Mouse (Mus musculus) spleen, adult 18-20 months (tissue): ENCODE results near the gene Slc35a3.
"Not testable (repeated sequence)": the region's sequence is repeated elsewhere in the genome, so short reads cannot be mapped to it uniquely, and the experiment has no call there.

Experiments
- DNase-seq, 2 experiments: peaks; one replicate each; pipeline ENCODE4 v3.0.0; 2022; ENCODE audit warnings: mixed read lengths in 2 of 2

The Slc35a3 gene

DNA sequence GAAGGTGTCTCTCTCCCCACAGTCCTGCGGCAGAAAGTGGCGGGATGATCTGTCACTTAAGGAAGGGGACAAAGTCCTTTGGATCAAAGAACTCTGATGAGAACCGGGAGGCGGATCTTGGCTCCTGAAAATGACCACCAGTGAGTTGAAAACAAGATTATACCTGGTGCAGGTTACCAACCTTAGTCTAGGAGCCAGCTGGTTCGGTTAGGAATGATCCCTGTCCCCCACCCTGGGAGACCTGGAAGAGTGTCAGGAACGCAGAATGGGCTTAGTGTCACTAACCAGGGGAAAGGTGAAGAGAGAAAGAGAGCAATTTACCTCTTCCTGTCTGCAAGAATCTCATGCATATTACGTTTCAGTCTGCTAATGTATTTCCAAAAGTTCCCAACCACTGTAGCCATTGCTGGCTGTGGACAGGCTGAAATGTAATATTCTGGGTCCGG, at the start of gene Slc35a3:
TSS of gene Slc35a3 (minus strand) at position 396 of the 446 bp plus-strand sequence.
- DNase-seq = no peak

GRCm38 (mm10) chr3:116752818-116753217, 40.2 kb upstream of the Slc35a3 start:
- DNase-seq = no peak

DNA sequence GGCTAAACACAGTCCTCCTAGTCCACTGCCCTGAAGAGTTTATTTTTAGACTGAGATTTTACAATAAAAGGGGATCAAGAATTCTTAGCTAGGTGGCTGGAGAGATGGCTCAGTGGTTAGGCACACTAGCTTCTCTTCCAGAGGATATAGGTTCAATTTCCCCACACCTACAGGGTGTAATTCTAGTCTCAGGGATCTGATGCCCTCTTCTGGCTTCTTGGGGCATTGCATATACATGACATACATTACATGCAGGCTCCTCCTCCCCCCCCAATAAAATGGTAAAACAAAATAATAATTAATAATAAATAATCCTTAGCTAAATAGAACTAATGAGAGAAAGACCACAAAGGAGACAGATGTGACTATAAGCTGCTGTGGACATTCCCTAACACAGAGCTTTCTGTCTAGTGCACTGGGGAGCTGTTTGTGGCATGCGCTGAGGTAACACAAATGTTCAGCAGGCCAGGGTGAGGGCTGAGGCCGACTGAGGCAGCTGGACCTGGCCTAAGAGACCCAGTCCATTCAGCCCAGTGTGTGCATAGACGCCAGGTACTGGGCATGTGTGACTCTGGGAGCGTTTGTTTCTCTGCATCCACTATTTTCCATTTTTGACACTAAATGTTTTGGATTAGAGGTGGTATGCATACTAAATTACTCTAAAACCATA, 38.7 kb upstream of the Slc35a3 start:
- DNase-seq = peak in 1 of 2 experiments; percentile 41

- DNase-seq = peak in 1 of 2 experiments; percentile 28
Measured at GRCm38 (mm10) chr3:116748391-116749170, 36.0 kb upstream of the Slc35a3 start.

- not testable (repeated sequence) for DNase-seq
Measured at GRCm38 (mm10) chr3:116747648-116748047, 35.0 kb upstream of the Slc35a3 start.

- no peak for DNase-seq
Measured at GRCm38 (mm10) chr3:116740963-116741362, 28.3 kb upstream of the Slc35a3 start.

- no peak for DNase-seq
Measured at GRCm38 (mm10) chr3:116740106-116740505, 27.5 kb upstream of the Slc35a3 start.

- DNase-seq = no peak
Measured at GRCm38 (mm10) chr3:116737326-116737731, 24.7 kb upstream of the Slc35a3 start.

- no peak for DNase-seq
Measured at GRCm38 (mm10) chr3:116729483-116730174, 17.0 kb upstream of the Slc35a3 start.

DNA sequence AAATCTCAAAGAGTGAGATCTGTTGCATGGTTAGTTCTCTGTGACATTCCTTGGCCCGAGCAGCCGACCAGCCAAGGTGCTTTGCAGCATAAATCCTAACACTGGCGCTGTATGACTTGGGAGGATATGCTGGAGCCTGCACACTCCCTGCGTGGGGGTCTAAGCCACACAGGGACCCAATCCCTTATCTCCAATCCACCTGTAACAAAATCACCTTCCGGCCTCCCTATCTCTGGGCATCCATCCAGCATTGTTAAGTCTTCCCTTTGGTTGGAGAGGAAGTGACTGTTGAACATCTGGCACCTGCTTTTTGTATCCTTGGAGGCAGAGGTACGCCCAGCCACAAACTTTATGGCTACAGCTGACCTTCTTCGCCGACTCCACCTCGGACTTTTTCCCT, 14.2 kb upstream of the Slc35a3 start:
- no peak for DNase-seq

DNA sequence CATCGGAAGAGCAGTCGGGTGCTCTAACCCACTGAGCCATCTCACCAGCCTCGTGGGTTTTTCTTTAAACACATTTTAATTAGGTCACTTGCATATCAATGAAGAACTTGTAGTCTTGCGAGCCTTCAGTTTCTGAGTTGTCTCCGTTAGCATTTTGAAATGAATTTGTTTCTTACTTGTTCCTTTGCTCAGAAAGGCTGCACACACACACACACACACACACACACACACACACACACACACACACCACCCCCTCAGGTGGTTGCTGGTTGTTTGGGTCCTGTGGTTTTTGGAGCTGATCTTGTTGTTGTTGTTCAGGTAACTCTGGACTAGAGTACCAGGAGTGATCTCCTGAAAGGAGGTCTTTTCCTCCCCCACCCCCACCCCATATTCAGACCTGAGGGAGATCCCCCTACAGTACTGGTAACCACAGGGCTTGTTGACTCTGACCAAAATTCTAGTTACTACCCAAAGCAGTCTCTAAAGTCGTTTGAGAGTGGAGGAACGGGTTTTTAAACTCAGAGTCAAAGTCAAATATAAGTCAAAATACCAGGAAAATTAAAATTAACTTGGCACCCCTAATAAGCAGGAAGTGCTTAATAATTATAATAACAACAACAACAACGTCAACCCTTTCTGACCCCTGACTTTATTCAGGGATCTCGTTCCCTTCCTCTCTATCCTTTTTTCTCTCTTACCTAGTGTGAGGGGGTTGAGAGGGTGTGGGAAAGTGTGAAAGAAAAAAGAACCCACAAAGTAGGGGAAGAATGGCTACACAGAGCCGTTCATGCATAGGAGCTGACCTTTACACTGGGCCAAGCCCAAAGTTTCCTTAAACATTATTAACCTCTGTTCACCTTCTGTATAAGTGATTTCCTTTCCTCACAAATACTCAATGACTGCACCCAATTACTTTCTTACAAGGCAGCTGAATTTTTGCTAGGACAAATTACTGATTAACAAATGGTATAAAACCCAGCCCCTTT, 11.2 kb upstream of the Slc35a3 start:
- DNase-seq = no peak

DNA sequence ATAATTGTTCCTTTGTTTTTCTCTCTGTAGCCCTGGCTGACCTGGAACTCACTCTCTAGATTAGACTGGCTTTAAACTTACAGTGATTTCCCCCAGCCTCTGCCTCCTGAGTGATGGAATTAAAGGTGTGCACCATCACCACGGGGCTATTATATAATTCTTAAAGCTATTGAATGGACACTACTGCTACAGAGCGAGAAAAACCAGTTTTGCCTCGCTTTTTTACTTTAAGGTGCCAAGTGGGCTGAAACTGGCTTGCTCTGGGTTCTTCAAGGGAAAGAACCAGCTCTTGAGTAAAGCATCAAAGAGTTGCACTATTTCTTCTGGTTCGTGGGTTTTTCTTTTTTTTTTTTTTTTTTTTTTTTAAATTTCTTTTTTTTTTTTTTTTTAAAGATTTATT, 10.3 kb upstream of the Slc35a3 start:
- no peak for DNase-seq

- no peak for DNase-seq
Measured at GRCm38 (mm10) chr3:116718951-116719350, 6.3 kb upstream of the Slc35a3 start.

DNA sequence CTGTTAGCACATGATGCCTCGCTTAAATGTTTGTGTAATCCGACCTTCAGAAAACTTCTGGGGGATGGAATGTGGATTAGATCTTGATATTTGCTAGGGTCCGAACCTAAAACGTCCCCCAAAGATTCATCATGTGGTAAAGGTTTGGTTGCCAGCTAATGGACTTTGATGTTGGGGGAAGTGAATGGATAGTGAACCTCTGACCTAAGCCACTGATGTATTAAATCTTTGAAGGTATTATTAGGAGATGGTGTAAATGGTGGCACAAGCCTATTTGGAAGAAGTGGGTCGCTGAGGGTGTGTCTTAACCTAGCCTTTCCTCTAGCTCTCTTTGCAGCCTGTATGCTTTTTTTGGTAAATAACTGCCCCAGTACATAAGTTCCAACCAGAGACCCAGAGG, 400 bp upstream of the Slc35a3 start:
- no peak for DNase-seq

- peak; percentile 51 to 74 for DNase-seq
Measured at GRCm38 (mm10) chr3:116711624-116712435, 801 bp downstream of the Slc35a3 start.

DNA sequence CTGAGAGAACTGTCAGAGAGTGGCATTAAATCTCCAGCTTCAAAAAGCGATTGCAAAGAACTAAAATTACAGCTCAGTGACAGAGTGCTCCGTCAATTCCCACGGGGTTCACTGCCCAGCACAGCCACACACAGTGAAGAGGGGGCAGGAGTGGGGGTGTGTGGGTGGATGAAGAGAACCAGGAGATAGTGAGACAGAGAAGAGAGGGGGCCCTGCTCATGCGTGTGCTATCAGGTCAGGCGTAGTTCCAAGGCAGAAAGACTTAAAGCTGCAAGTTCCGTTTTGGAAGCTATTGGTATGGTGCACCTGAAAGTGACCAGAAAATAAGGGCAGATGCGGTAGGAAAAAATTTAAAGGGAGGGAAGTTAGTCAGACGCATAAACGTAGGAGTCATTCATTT, 1.7 kb downstream of the Slc35a3 start:
- no peak for DNase-seq

- no peak for DNase-seq
Measured at GRCm38 (mm10) chr3:116705637-116706204, 6.9 kb downstream of the Slc35a3 start.

GRCm38 (mm10) chr3:116703835-116704234, 8.8 kb downstream of the Slc35a3 start:
- no peak for DNase-seq

DNA sequence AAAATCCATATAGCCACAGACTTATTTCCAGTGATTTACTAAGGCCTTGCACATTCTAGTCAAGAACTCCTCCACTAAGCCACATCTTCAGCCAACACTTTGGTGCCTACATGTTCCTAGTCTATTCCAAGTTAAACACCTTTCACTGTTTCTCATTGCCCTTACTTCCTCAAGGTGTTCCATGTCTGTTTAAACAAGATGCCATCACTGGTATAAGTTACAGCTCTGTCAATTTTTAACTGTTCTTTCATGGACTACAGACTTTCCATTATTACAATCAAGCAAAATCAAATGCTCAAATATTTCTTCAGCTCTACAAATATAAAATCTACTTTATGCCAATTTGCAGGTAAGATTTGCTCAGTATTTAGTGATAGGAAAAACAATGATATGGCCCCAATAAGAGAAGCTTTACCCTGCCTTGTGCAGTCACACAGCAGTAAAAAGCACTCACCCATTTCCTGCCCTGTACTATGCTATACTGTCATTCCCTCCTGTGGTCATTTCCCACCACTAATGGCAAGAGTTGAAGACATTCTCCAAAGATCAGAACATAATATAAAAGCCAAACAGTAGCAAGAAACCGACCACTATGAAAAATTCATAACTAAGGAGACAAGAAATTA, 9.9 kb downstream of the Slc35a3 start:
- DNase-seq = no peak

DNA sequence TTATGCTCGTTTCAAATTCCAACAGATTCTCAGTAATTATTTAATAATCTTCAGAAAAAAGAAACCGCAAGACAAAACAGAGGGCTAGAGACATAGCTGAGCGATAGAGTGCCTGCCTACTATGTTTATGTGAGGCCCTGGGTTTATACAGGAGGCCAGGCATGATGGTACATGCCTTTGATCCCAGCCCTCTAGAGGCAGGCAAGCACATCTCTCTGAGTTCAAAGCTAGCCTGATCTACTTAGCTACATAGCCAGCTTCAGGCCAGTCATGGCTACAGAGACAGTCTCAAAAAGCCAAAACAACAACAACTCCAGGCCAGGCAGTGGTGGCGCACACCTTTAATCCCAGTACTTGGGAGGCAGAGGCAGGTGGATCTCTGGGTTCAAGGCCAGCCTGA, 11.0 kb downstream of the Slc35a3 start:
- no peak for DNase-seq

GRCm38 (mm10) chr3:116698786-116699185, 13.8 kb downstream of the Slc35a3 start:
- no peak for DNase-seq
